Mouse (Mus musculus) heart, postnatal 0 days (tissue): ENCODE results near the gene Evc2.

Experiments
- CTCF ChIP-seq: IDR thresholded peaks from 2 replicates; pipeline ENCODE4 v1.5.1; 2016; ENCODE audit warnings: antibody characterized with exemption, control low read depth, low read depth
- EP300 ChIP-seq: IDR thresholded peaks from 2 replicates; pipeline ENCODE4 v1.6.1; 2016; ENCODE audit warnings: antibody characterized with exemption, low read depth

DNA sequence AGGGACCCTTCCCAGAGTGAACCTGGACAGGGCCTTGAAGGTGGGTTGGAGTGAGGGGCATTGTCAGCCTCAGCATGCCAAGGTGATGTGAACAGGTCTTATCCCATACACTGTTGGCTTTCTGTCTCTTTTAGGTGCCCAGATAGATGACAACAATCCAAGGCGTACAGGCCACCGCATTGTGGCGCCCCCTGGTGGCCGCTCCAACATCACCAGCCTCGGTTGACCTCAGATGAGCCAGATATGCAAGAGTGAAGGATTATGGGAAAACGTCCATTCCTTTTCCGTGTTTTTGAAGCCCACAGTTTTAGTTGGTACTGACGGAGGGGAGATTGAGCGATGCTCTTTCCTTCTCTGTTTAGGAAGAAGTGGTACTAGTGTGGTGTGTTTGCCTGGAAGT lies 47.3 kb upstream of the Evc2 start:
- peak; percentile 17; the same call in 1 of the 2 replicates for TF ChIP-seq CTCF
- TF ChIP-seq EP300, result no peak
